Mouse (Mus musculus) liver, embryonic 11.5 days (tissue): ENCODE results near the gene Fxyd5. TPM values are rescaled to one million over a fixed set of nuclear protein-coding genes. Genes with fewer than 3 reads are reported as not detected.

Source experiments
- ATAC-seq: fragments of 200-750 bp; cut with Nextera tagmentation; replicated peaks from 2 replicates; pipeline ENCODE4 v1.8.0; 2017; ENCODE audit warnings: moderate number of reproducible peaks, mild to moderate bottlenecking, moderate TSS enrichment, moderate library complexity; ENCODE audit not compliant: low FRiP score
- DNase-seq: peaks from one replicate; pipeline ENCODE4 v3.0.0-alpha.2; 2017; ENCODE audit warnings: low spot score
- H3K27ac ChIP-seq: fragments of 300-500 bp; sonication (generic); 2 replicates; pipeline ENCODE4 v1.5.1; 2014; ENCODE audit warnings: mild to moderate bottlenecking, low read depth, low read length, control low read depth
- H3K27me3 ChIP-seq: fragments of 300-500 bp; sonication (generic); replicated peaks from 2 replicates; pipeline ENCODE4 v1.6.1; 2014; ENCODE audit warnings: low read length, mixed read lengths; ENCODE audit not compliant: control insufficient read depth, insufficient read depth
- H3K36me3 ChIP-seq: fragments of 300-500 bp; sonication (generic); 2 replicates; pipeline ENCODE4 v1.6.1; 2014; ENCODE audit warnings: mild to moderate bottlenecking, low read length, moderate library complexity, mixed read lengths; ENCODE audit not compliant: control insufficient read depth, insufficient read depth
- H3K4me1 ChIP-seq: fragments of 300-500 bp; sonication (generic); replicated peaks from 2 replicates; pipeline ENCODE4 v1.6.1; 2014; ENCODE audit warnings: low read length, mixed read lengths; ENCODE audit not compliant: control insufficient read depth, insufficient read depth
- H3K4me2 ChIP-seq: fragments of 300-500 bp; sonication (generic); 2 replicates; pipeline ENCODE4 v1.6.1; 2014; ENCODE audit warnings: mild to moderate bottlenecking, control low read depth, moderate library complexity
- H3K4me3 ChIP-seq: fragments of 300-500 bp; sonication (generic); 2 replicates; pipeline ENCODE4 v1.5.1; 2014; ENCODE audit warnings: low read depth, low read length, control low read depth
- H3K9ac ChIP-seq: fragments of 300-500 bp; sonication (generic); 2 replicates; pipeline ENCODE4 v1.6.1; 2014; ENCODE audit warnings: low read depth, low read length, control low read depth
- H3K9me3 ChIP-seq: fragments of 300-500 bp; sonication (generic); 2 replicates; pipeline ENCODE4 v1.6.1; 2016; ENCODE audit warnings: low read length, inconsistent platforms, mixed read lengths; ENCODE audit not compliant: control insufficient read depth
- WGBS: fragments of 180-500 bp; shearing (Covaris S2); extraction: QIAGEN DNeasy Blood & Tissue Kit; methylation state at CpG from one replicate; pipeline ENCODE4 v1.1.7; 2014; 5-methylcytosine and 5-hydroxymethylcytosine counted together
- polyA plus RNA-seq: library from polyadenylated mRNA; unstranded; fragments of >200 nt; fragmentation: Nextera tagmentation; extraction: Ambion mirVana; gene quantifications from 2 replicates; pipeline ENCODE4 v1.2.1, GENCODE M21; 2014

Gene Fxyd5
- polyA plus RNA-seq, 1 experiment from 2014 or later = 28.1 TPM

- 18% methylated on average over 8 of the region's 8 CpGs for WGBS
- Histone ChIP-seq H3K9ac (no peak overlapping the region), H3K36me3 (no peaks in the 10 kb centered on the region), H3K4me2 (peak overlapping the region; percentile 55), H3K4me3 (no peak overlapping the region), H3K4me1 (peaks cover 3% of the 10 kb centered on the region; the same call in 1 of the 2 replicates), H3K27ac (no peak overlapping the region), H3K27me3 (peaks cover 37% of the 10 kb centered on the region), H3K9me3 (no peaks in the 10 kb centered on the region)
- no peak for ATAC-seq
- no peak for DNase-seq
Measured at GRCm38 (mm10) chr7:31041023-31041407, 1.3 kb downstream of the Fxyd5 start.

- no peak overlapping the region for H3K4me2 ChIP-seq
- H3K9me3 ChIP-seq = no peaks in the 10 kb centered on the region
- DNase-seq (no peak), ATAC-seq (no peak)
- no peak overlapping the region for H3K27ac ChIP-seq
- WGBS = 64% methylated on average over 11 of the region's 12 CpGs
- peaks cover 3% of the 10 kb centered on the region; the same call in 1 of the 2 replicates for H3K4me1 ChIP-seq
- H3K9ac ChIP-seq = no peak overlapping the region
- no peak overlapping the region for H3K4me3 ChIP-seq
- no peaks in the 10 kb centered on the region for H3K36me3 ChIP-seq
- H3K27me3 ChIP-seq = peaks cover 37% of the 10 kb centered on the region
Measured at GRCm38 (mm10) chr7:31040281-31041022, 1.8 kb downstream of the Fxyd5 start.

GRCm38 (mm10) chr7:31039011-31039410 is 3.3 kb downstream of the Fxyd5 start:
- ATAC-seq = no peak
- no peaks in the 10 kb centered on the region for H3K36me3 ChIP-seq
- H3K4me1 ChIP-seq = peaks cover 3% of the 10 kb centered on the region; the same call in 1 of the 2 replicates
- no peak overlapping the region for H3K4me2 ChIP-seq
- WGBS = 85% methylated on average over 4 of the region's 4 CpGs
- H3K27me3 ChIP-seq = peaks cover 24% of the 10 kb centered on the region
- no peak overlapping the region for H3K27ac ChIP-seq
- no peak overlapping the region for H3K9ac ChIP-seq
- H3K9me3 ChIP-seq = no peaks in the 10 kb centered on the region
- no peak for DNase-seq
- H3K4me3 ChIP-seq = no peak overlapping the region

- DNase-seq (no peak), ATAC-seq (no peak)
- Histone ChIP-seq H3K4me1 (peaks cover 3% of the 10 kb centered on the region; the same call in 1 of the 2 replicates), H3K36me3 (no peaks in the 10 kb centered on the region), H3K4me2 (no peak overlapping the region), H3K27ac (no peak overlapping the region), H3K4me3 (no peak overlapping the region), H3K9me3 (no peaks in the 10 kb centered on the region), H3K27me3 (peaks cover 17% of the 10 kb centered on the region), H3K9ac (no peak overlapping the region)
- 28% methylated on average over 2 of the region's 2 CpGs for WGBS
Measured at GRCm38 (mm10) chr7:31037675-31038074, 4.6 kb downstream of the Fxyd5 start.

- WGBS = 69% methylated on average over 7 of the region's 7 CpGs
- H3K9ac ChIP-seq = no peak overlapping the region
- no peaks in the 10 kb centered on the region for H3K36me3 ChIP-seq
- no peaks in the 10 kb centered on the region for H3K9me3 ChIP-seq
- H3K4me1 ChIP-seq = peaks cover 1% of the 10 kb centered on the region; the same call in 1 of the 2 replicates
- peaks cover 10% of the 10 kb centered on the region for H3K27me3 ChIP-seq
- ATAC-seq = no peak
- no peak overlapping the region for H3K4me2 ChIP-seq
- H3K4me3 ChIP-seq = no peak overlapping the region
- no peak for DNase-seq
- H3K27ac ChIP-seq = no peak overlapping the region
Measured at GRCm38 (mm10) chr7:31036917-31037316, 5.4 kb downstream of the Fxyd5 start.

- H3K4me2 ChIP-seq = no peak overlapping the region
- WGBS = 64% methylated on average over 11 of the region's 11 CpGs
- H3K27me3 ChIP-seq = peaks cover 2% of the 10 kb centered on the region
- H3K4me3 ChIP-seq = no peak overlapping the region
- H3K9ac ChIP-seq = 0 out of 2 replicates have a peak overlapping the region, but pooled peaks have one; percentile 9
- H3K36me3 ChIP-seq = no peaks in the 10 kb centered on the region
- no peak for DNase-seq
- H3K4me1 ChIP-seq = no peaks in the 10 kb centered on the region; the same call in 1 of the 2 replicates
- ATAC-seq = no peak
- no peak overlapping the region for H3K27ac ChIP-seq
- H3K9me3 ChIP-seq = no peaks in the 10 kb centered on the region
Measured at GRCm38 (mm10) chr7:31035291-31035690, 7.0 kb downstream of the Fxyd5 start.

GRCm38 (mm10) chr7:31034789-31035188 is 7.5 kb downstream of the Fxyd5 start:
- H3K9ac ChIP-seq = no peak overlapping the region
- no peaks in the 10 kb centered on the region; the same call in 1 of the 2 replicates for H3K4me1 ChIP-seq
- no peaks in the 10 kb centered on the region for H3K9me3 ChIP-seq
- no peak for DNase-seq
- no peak for ATAC-seq
- WGBS = 57% methylated on average over 11 of the region's 11 CpGs
- no peaks in the 10 kb centered on the region for H3K36me3 ChIP-seq
- no peak overlapping the region for H3K4me2 ChIP-seq
- no peak overlapping the region for H3K27ac ChIP-seq
- H3K4me3 ChIP-seq = no peak overlapping the region
- no peaks in the 10 kb centered on the region for H3K27me3 ChIP-seq

- Histone ChIP-seq H3K27me3 (no peaks in the 10 kb centered on the region), H3K4me3 (no peak overlapping the region), H3K27ac (no peak overlapping the region; the same call in 1 of the 2 replicates), H3K4me1 (no peaks in the 10 kb centered on the region; the same call in 1 of the 2 replicates), H3K9me3 (no peaks in the 10 kb centered on the region), H3K4me2 (no peak overlapping the region), H3K9ac (no peak overlapping the region), H3K36me3 (no peaks in the 10 kb centered on the region)
- ATAC-seq (0 out of 2 replicates have a peak, but pooled peaks have one; percentile 26), DNase-seq (no peak)
- WGBS = 43% methylated on average over 9 of the region's 9 CpGs
Measured at GRCm38 (mm10) chr7:31033409-31034165, 8.7 kb downstream of the Fxyd5 start.
